Mouse (Mus musculus): Measurements from ENCODE around the gene Atp8a1.

The Atp8a1 gene

GRCm38 (mm10) chr5:67678819-67679218, 168.4 kb downstream of the Atp8a1 start:
- DNase-seq (ENCODE audit: low spot score): no peak

- no peak for DNase-seq (ENCODE audit: low spot score)
Measured at GRCm38 (mm10) chr5:67673008-67673407, 174.2 kb downstream of the Atp8a1 start.

GRCm38 (mm10) chr5:67670158-67670557, 177.1 kb downstream of the Atp8a1 start:
- DNase-seq (ENCODE audit: low spot score): no peak

- no peak for DNase-seq (ENCODE audit: low spot score)
Measured at GRCm38 (mm10) chr5:67669436-67669896, 177.8 kb downstream of the Atp8a1 start.

GRCm38 (mm10) chr5:67662715-67663114, 184.5 kb downstream of the Atp8a1 start:
- no peak for DNase-seq (ENCODE audit: low spot score)

GRCm38 (mm10) chr5:67659864-67660263, 187.4 kb downstream of the Atp8a1 start:
- no peak for DNase-seq (ENCODE audit: low spot score)

GRCm38 (mm10) chr5:67656821-67657259, 190.4 kb downstream of the Atp8a1 start:
- no peak for DNase-seq (ENCODE audit: low spot score)

GRCm38 (mm10) chr5:67655696-67656519, 191.3 kb downstream of the Atp8a1 start:
- DNase-seq (ENCODE audit: low spot score): no peak

GRCm38 (mm10) chr5:67654572-67654971, 192.7 kb downstream of the Atp8a1 start:
- no peak for DNase-seq (ENCODE audit: low spot score)

- no peak for DNase-seq (ENCODE audit: low spot score)
Measured at GRCm38 (mm10) chr5:67653543-67653942, 193.7 kb downstream of the Atp8a1 start.

- no peak for DNase-seq (ENCODE audit: low spot score)
Measured at GRCm38 (mm10) chr5:67652468-67652867, 194.8 kb downstream of the Atp8a1 start.

- DNase-seq (ENCODE audit: low spot score): no peak
Measured at GRCm38 (mm10) chr5:67650021-67650420, 197.2 kb downstream of the Atp8a1 start.

GRCm38 (mm10) chr5:67649156-67649555, 198.1 kb downstream of the Atp8a1 start:
- DNase-seq (ENCODE audit: low spot score): no peak

- DNase-seq (ENCODE audit: low spot score): no peak
Measured at GRCm38 (mm10) chr5:67647568-67647967, 199.7 kb downstream of the Atp8a1 start.

- DNase-seq (ENCODE audit: low spot score): no peak
Measured at GRCm38 (mm10) chr5:67646756-67647529, 200.3 kb downstream of the Atp8a1 start.

- DNase-seq (ENCODE audit: low spot score): no peak
Measured at GRCm38 (mm10) chr5:67643537-67644255, 203.5 kb downstream of the Atp8a1 start.

- no peak for DNase-seq (ENCODE audit: low spot score)
Measured at GRCm38 (mm10) chr5:67641406-67642120, 205.7 kb downstream of the Atp8a1 start.

- no peak for DNase-seq (ENCODE audit: low spot score)
Measured at GRCm38 (mm10) chr5:67640596-67641312, 206.5 kb downstream of the Atp8a1 start.

GRCm38 (mm10) chr5:67634339-67634738, 212.9 kb downstream of the Atp8a1 start:
- no peak for DNase-seq (ENCODE audit: low spot score)

- no peak for DNase-seq (ENCODE audit: low spot score)
Measured at GRCm38 (mm10) chr5:67633831-67634268, 213.4 kb downstream of the Atp8a1 start.
